Mouse (Mus musculus) Patski (cell line): Measurements from ENCODE around the gene Fpr1. TPM values are rescaled to one million over a fixed set of nuclear protein-coding genes. Genes with fewer than 3 reads are reported as not detected.
A peak's percentile ranks its signal among the peaks of the same experiment; 100 is the strongest.
"Not testable (repeated sequence)": the region's sequence is repeated elsewhere in the genome, so short reads cannot be mapped to it uniquely, and the experiment has no call there.

Experiments used
- ATAC-seq: fragments of 100-300 bp; one replicate; pipeline ENCODE4 v1.8.0; 2021
- CTCF ChIA-PET: fragments of 350-600 bp; sonication (Branson Sonifier 250); formaldehyde crosslinking; loops from one replicate; lab custom pipeline; 2022; ENCODE audit warnings: inconsistent platforms; lab: Charles Lee
- POLR2A ChIA-PET: fragments of 350-600 bp; sonication (Branson Sonifier 250); formaldehyde crosslinking; loops from one replicate; lab custom pipeline; 2022; ENCODE audit warnings: antibody characterized with exemption, inconsistent platforms; lab: Charles Lee
- DNase-seq: peaks from one replicate; pipeline ENCODE4 v3.0.0-alpha.2; 2011; ENCODE audit warnings: low read depth, low spot score
- H3K27me3 ChIP-seq: fragments of 371-371 bp; one replicate; pipeline ENCODE4 v1.5.1; 2021
- CTCF ChIP-seq: fragments of 100-300 bp; IDR thresholded peaks from one replicate; pipeline ENCODE4 v1.5.1; 2021
- in situ Hi-C: fragments of 300-500 bp; cut with MboI; formaldehyde crosslinking; loops from 3 replicates; pipeline ENCODE4 v1.11.1; 2018; ENCODE audit warnings: low pct_unique_long_range_greater_than_20kb, mixed read lengths
- polyA plus RNA-seq: library from polyadenylated mRNA; unstranded; gene quantifications from one replicate; pipeline ENCODE4 v1.2.3, GENCODE M21; 2021

Fpr1 gene
- polyA plus RNA-seq, 1 experiment from 2014 or later = 0.22 TPM

GRCm38 (mm10) chr17:17855064-17855838, 28.5 kb downstream of the Fpr1 start, which contains the start of gene Has1:
Gene Has1 (minus strand): TSS chr17:17855205.
- H3K27me3 ChIP-seq = no peaks in the 10 kb centered on the region
- TF ChIP-seq CTCF = no peak
- in situ Hi-C loops = no loop called here
- POLR2A ChIA-PET = no interaction called here
- ATAC-seq (no peak), DNase-seq (no peak)
- CTCF ChIA-PET = interaction anchor here (0.6 to 1.2 kb wide), 2 partner anchors 9 to 57 kb away, joined by 3 to 5 read pairs; no protein-coding TSS in a partner anchor

GRCm38 (mm10) chr17:17849906-17850712, 33.6 kb downstream of the Fpr1 start:
- DNase-seq (no peak), ATAC-seq (no peak)
- in situ Hi-C loops = no loop called here
- no peak for TF ChIP-seq CTCF
- ChIA-PET CTCF (no interaction called here), POLR2A (no interaction called here)
- no peaks in the 10 kb centered on the region for H3K27me3 ChIP-seq

- CTCF ChIA-PET = interaction anchor here (1.1 kb wide), 1 partner anchor 50 kb away, joined by 4 read pairs; no protein-coding TSS in a partner anchor
- DNase-seq (no peak), ATAC-seq (no peak)
- TF ChIP-seq CTCF = no peak
- POLR2A ChIA-PET = interaction anchor here (0.7 kb wide), 1 partner anchor 11 kb away, joined by 3 read pairs; no protein-coding TSS in a partner anchor
- H3K27me3 ChIP-seq = no peaks in the 10 kb centered on the region
- in situ Hi-C loops = no loop called here
These were observed 34.8 kb downstream of the Fpr1 start for GRCm38 (mm10) chr17:17848988-17849387.

GRCm38 (mm10) chr17:17845187-17846027, 38.3 kb downstream of the Fpr1 start:
- CTCF ChIA-PET = interaction anchor here (0.6 to 2.1 kb wide), 6 partner anchors 10 to 73 kb away, joined by 3 to 8 read pairs (median 4); partner anchors contain the start of genes Has1 and Spaca6
- no peak for DNase-seq
- in situ Hi-C loops = no loop called here
- ATAC-seq = peak; percentile 56
- POLR2A ChIA-PET = interaction anchor here (0.6 to 0.7 kb wide), 2 partner anchors 9 to 15 kb away, joined by 3 read pairs; no protein-coding TSS in a partner anchor
- no peaks in the 10 kb centered on the region for H3K27me3 ChIP-seq
- TF ChIP-seq CTCF = no peak

- POLR2A ChIA-PET = interaction anchor here (0.6 kb wide), 1 partner anchor 15 kb away, joined by 3 read pairs; no protein-coding TSS in a partner anchor
- in situ Hi-C loops = not testable (repeated sequence)
- CTCF ChIA-PET = interaction anchor here (0.6 to 2.1 kb wide), 5 partner anchors 13 to 72 kb away, joined by 3 to 8 read pairs (median 3); partner anchors contain the start of gene Spaca6
These were observed 39.1 kb downstream of the Fpr1 start for GRCm38 (mm10) chr17:17844606-17845005.

GRCm38 (mm10) chr17:17843534-17844261, 40.0 kb downstream of the Fpr1 start:
- no peak for TF ChIP-seq CTCF
- ATAC-seq (no peak), DNase-seq (no peak)
- ChIA-PET CTCF (no interaction called here), POLR2A (no interaction called here)
- no peaks in the 10 kb centered on the region for H3K27me3 ChIP-seq
- in situ Hi-C loops = no loop called here

More at GRCm38 (mm10) chr17:17844606-17845005, 39.1 kb downstream of the Fpr1 start:
- ATAC-seq, DNase-seq, H3K27me3 ChIP-seq: not testable (repeated sequence)

GRCm38 (mm10) chr17:17840796-17841195, 42.9 kb downstream of the Fpr1 start:
- ATAC-seq (peak; percentile 0), DNase-seq (no peak)
- no peaks in the 10 kb centered on the region for H3K27me3 ChIP-seq
- POLR2A ChIA-PET = no interaction called here
- CTCF ChIA-PET = interaction anchor here (1.1 to 2.5 kb wide), 2 partner anchors 15 to 74 kb away, joined by 3 to 6 read pairs; no protein-coding TSS in a partner anchor
- in situ Hi-C loops = no loop called here
- TF ChIP-seq CTCF = no peak

- no peak for ATAC-seq
- CTCF ChIA-PET = interaction anchor here (0.7 kb wide), 1 partner anchor 10 kb away, joined by 3 read pairs; no protein-coding TSS in a partner anchor
- no peaks in the 10 kb centered on the region for H3K27me3 ChIP-seq
These were observed 44.5 kb downstream of the Fpr1 start for GRCm38 (mm10) chr17:17839276-17839675.

More at GRCm38 (mm10) chr17:17839276-17839675, 44.5 kb downstream of the Fpr1 start:
- DNase-seq = no peak
- no peak for TF ChIP-seq CTCF
- in situ Hi-C loops = loop anchor here (10.0 kb wide), 1 partner anchor 214 kb away; the partner anchor contains the start of gene Lnpep
- POLR2A ChIA-PET = interaction anchor here (3.8 kb wide), 1 partner anchor 12 kb away, joined by 32 read pairs; the partner anchor contains the start of gene Spaca6
